Mouse (Mus musculus) spleen, embryonic (tissue): ENCODE data around the gene Cdkn2c.
"Not testable (repeated sequence)": the region's sequence is repeated elsewhere in the genome, so short reads cannot be mapped to it uniquely, and the experiment has no call there.

Source experiments
- CTCF ChIA-PET: fragments of 350-600 bp; sonication (Branson Sonifier 250); formaldehyde crosslinking; loops from one replicate; lab custom pipeline; 2022; lab: Charles Lee

Gene Cdkn2c

DNA sequence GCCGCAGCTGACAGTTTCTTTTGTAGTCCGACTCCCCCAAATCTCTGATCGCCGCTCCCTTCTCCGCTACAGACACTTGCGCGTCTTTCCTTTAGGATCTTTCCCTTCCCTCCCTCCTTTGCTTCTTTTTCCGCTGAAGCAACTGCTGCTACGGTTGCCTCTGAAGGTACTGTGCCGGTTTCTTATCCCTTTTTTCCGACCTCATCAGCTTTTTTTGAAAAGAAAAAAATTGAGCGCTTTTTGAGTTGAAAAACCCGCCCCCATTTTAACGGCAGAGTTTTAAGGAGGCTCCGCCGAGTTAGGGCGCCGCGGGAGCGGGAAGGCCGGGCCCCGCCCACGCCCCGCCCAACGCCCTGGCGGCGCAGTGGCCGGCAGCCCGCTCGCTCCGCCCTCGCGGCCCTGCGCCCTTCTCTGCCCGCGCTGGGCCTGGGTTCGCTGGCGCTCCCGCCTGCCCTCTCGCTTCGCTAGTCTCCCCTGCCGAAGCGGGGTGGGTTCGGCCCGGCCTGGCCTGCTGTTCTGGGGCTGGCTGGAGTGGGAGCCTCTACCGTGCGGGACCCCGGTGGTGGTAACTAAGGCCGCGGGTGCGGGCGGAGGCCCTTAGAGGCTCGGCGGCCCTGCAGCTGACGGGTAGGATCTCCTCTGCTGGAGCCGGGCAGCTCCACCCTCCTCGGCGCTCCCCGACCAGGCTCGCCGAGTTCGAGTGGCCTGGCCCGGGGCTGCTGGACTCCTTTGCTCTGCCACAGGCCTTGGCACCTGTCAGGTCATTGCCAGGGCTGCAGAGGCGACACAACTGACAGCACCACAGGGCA lies at the start of gene Cdkn2c:
Gene Cdkn2c (minus strand): TSS at position 729 of the 809 bp plus-strand sequence.
- CTCF ChIA-PET, result interaction anchor here (0.7 kb wide), 2 partner anchors 8 to 88 kb away, joined by 3 to 6 read pairs; no protein-coding TSS in a partner anchor

GRCm38 (mm10) chr4:109705349-109705748 lies 38.4 kb upstream of the Cdkn2c start:
- CTCF ChIA-PET, result interaction anchor here (0.5 to 2.1 kb wide), 2 partner anchors 132 to 200 kb away, joined by 5 read pairs; no protein-coding TSS in a partner anchor

DNA sequence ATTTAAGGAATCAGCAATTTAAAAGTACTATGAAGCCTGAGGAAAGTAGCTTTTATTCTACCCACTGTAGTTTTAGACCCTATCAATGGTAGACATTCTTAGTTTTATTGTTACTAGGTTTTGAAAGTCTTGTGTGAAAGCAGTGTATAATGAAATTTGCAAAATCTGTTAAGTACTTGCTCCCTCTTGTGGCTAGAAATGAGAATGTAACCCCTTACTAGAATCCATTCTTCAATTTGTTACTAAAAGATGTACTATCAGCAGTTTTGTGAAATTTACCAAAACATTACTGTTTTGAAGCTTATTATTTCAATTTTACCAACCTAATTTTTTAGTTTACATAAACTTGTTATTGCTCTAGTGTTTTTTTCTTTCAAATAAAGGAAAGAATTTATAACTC lies 36.6 kb upstream of the Cdkn2c start:
- CTCF ChIA-PET, result interaction anchor here (2.1 kb wide), 1 partner anchor 198 kb away, joined by 5 read pairs; no protein-coding TSS in a partner anchor

GRCm38 (mm10) chr4:109700727-109701126 lies 33.7 kb upstream of the Cdkn2c start:
- CTCF ChIA-PET, result not testable (repeated sequence)

- CTCF ChIA-PET, result interaction anchor here (0.6 kb wide), 1 partner anchor 232 kb away, joined by 4 read pairs; no protein-coding TSS in a partner anchor
Measured at GRCm38 (mm10) chr4:109692674-109693073, 25.7 kb upstream of the Cdkn2c start.

DNA sequence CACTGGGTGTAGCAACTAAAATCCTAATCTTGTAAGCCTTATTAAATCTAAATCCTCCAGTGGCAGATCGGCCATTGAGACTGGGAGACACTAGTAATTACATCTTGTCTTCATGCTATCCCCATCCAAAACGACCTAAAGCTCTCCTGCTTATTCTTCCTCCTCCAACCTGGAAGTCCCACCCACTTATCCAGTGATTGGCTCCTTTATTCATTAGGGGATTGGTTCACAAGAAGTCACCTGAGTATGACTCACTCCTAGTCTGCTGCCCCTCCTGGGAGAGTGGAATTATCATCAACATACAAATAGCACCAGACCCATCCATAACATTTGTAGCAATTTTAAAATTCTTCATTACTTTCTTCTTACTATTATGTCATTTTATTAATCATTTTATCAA lies 16.6 kb upstream of the Cdkn2c start:
- CTCF ChIA-PET, result no interaction called here

GRCm38 (mm10) chr4:109677221-109677620 lies 10.2 kb upstream of the Cdkn2c start:
- CTCF ChIA-PET, result no interaction called here

DNA sequence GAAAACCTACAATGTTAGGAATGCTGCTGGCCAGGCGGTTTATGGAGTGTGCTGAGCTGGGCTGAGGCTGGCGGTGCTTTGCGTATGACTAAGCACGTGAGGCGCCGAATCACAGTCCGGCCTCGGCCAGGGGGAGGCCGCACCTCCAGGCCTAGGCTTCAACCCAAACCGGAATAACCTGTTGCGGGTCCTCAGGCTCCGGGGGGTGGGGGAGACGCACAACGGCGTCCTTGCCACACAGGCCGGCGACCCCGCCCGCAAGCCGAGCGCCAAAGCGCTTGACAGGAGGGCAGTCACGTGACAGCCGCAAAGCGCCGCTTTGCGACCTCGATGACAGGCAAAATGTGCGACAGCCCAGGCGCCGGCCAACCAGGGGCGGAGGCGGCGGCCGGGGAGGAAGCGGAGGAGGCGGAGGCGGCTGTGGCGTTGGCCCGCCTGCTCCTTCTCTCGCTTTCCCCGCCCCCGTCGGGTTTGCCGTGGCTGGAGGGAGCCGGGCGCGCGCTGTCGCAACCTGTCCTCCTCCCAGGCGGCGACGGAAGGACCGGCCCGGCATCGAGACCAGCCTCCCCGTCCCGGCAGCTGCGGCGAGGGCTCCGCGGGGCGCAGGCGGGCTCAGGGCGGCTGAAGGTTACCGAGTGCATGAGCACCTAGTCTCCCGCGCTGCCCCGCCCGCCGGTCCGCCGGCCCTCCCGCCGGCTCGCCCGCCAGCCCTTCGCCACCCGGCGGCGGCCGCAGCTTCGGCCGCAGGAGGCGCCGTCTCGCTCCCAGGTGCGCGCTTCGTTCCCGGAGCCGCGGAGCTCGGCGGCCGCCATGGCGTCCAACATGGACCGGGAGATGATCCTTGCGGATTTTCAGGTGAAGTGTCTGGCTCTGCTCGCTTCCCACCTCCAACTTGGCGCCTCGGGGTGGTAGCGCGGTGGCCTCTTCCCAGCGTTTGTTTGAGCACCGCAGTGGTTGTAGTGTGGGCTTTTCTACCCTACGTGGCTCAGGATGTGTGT lies 9.5 kb upstream of the Cdkn2c start, which contains the start of gene Faf1:
Gene Faf1 (plus strand): TSS at position 371 of the 998 bp plus-strand sequence.
- CTCF ChIA-PET, result no interaction called here

DNA sequence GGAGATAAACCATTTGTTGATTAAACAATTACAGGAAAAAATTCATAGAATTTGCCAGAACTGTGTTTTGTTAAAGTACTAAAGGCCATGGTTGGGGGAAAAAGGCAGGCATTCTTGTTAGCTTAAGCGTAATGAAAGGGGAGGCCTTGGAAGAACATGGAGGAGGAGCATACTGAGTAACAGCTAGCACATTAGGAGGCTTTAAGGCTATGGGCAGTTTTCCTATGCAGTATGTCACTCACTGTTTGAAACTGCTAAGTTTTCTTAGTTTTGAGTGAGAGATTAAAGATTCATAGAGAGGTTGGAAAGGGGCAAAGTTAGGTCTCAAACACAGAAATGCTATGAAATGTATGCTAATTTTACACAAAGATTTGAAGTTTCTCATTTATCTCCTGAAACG lies 7.1 kb upstream of the Cdkn2c start:
- CTCF ChIA-PET, result no interaction called here

DNA sequence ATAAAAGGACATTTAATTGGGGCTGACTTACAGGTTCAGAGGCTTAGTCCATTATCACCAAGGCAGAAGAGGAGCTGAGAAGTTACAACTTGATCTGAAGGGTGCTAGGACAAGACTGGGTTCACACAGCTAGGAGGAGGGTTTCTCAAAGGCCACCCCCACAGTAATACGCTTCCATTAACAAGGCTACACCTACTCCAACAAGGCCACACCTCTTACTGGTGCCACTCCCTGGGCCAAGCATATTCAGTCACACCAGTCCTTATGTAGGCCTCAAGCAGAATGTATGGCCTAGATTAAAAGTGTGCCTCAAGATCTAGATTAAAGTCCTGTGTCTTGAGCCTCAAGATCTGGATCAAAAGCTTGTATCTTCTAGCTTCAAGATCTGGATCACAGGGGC lies 5.0 kb upstream of the Cdkn2c start:
- CTCF ChIA-PET, result no interaction called here

- CTCF ChIA-PET, result no interaction called here
Measured at GRCm38 (mm10) chr4:109670213-109670612, 3.2 kb upstream of the Cdkn2c start.

- CTCF ChIA-PET, result interaction anchor here (0.7 kb wide), 2 partner anchors 9 to 88 kb away, joined by 3 to 6 read pairs; no protein-coding TSS in a partner anchor
Measured at GRCm38 (mm10) chr4:109667518-109667917, 529 bp upstream of the Cdkn2c start.

DNA sequence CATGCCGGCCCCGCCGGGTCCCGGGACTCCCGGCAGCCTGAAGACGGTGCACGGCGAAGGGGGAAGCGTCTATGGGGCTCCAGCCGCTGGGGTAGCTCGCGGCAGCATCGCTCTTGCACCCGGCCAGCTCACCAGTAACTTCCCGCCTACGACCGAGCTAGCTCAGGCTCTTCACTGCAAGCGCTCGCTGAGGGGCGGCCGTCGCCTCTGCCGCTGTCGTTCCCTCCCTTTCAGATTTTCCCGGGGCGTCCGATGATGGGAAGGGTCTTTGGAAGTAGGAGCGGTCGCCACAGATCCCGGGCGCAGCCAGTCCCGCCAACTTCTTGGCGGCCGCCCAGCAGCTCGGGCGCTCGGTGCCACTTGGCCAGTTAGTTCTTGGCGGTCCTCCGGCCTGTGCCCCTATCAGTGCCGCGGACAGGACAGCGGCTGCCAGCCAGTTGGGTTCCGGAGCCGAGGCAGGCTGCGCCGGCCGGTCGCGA lies 968 bp downstream of the Cdkn2c start:
- CTCF ChIA-PET, result no interaction called here

DNA sequence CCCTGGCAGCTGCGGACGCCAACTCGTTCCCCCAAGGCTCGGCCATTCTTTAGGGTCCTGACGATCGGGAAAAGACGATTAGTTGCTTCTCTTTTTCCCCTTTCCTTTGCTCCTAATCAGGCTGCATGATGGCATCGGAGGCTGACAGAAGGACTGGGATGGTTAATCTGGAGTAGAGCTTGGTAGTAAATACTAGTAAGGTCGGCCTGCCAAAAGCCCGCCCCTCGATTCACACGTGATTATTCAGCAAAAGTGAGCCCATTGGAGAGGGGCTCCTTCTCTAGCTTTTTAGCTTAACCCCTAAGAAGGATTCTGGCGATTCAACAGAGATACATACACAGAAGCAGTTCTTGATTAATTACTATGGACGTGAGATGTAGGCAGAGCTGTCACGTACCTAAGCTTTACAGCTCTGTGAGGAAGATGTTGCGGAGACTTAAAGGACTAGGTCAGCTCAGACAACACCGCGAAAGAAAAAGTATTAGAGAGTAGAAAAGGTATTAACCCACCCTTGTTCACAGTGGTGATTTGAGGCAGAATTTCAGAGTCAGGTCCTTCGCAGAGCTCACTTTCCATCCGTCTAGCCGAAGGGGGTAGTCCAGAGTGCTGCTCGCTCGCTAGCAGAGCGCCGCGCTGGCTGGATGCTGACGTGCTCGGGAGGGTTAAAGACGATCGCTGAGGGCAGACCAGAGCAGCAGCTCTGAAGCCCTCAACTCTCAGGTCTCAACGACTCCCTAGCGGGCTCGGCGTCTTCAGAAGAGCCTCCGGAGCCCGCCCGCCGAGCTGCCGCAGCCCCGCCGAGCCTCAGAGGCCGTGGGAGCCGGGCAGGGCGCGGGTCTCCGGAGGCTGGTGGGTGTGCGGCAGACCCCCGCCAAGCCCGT lies 1.6 kb downstream of the Cdkn2c start:
- CTCF ChIA-PET, result no interaction called here

GRCm38 (mm10) chr4:109664091-109664490 lies 2.9 kb downstream of the Cdkn2c start:
- CTCF ChIA-PET, result no interaction called here

DNA sequence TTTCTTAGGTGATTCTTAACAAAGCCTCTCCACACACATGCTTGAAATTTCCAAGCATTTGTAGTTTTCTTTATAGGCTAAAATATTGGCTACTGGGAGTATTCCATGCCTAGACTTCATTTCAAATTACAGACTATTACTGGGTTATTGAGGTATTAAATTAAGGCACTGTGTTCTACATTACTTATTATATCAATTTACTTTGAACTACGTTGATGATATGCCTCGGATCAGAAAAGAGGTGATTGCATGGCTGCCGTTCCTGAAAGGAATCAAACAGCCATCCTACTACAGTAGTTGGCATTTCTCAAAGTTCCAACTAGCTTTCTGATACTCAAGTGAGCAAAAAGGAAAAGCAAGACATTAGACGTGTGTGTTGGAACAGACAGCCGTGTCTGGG lies 4.7 kb downstream of the Cdkn2c start:
- CTCF ChIA-PET, result no interaction called here

DNA sequence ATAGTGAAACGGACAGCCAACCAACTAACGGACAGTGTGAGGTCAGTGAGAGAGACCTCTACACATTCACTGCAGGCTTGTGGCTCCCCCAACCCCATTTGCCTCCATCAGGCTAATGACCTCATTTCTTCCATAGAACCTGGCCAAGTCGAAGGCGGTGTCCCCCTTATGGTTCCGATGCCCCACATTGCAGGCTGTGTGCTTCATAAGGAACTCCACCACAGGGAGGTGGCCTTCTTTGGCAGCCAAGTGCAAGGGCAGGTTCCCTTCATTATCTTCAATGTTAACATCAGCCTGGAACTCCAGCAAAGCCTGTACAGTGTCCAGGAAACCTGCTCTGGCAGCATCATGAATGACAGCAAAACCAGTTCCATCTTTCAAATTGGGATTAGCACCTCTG lies 5.8 kb downstream of the Cdkn2c start:
- CTCF ChIA-PET, result no interaction called here

- CTCF ChIA-PET, result no interaction called here
Measured at GRCm38 (mm10) chr4:109660568-109660967, 6.4 kb downstream of the Cdkn2c start.

DNA sequence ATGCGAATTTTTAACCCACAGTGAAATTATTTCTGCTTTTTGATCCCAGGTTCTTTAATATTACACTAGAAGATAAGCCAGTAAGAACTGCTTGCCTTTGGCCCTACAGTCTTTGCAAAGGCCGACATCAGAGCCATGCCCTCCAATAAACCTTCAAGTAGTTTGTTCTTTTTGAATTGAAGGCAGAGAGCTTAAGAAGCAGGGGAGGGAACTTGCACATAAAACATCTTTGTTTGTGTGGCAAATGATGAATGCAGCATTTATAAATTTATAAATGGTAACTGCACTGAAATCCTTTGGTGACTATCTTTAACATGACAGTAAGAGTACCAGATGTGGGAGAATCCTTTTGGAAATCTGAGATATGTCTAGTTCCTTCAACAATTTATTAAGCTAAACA lies 7.4 kb downstream of the Cdkn2c start:
- CTCF ChIA-PET, result no interaction called here

GRCm38 (mm10) chr4:109658826-109659225 lies 8.2 kb downstream of the Cdkn2c start:
- CTCF ChIA-PET, result interaction anchor here (0.6 kb wide), 2 partner anchors 9 to 222 kb away, joined by 6 to 8 read pairs; no protein-coding TSS in a partner anchor
